Mouse (Mus musculus): ENCODE measurements around the gene Tead1. TPM values are rescaled to one million over a fixed set of nuclear protein-coding genes. Genes with fewer than 3 reads are reported as not detected.

Gene Tead1
- polyA plus RNA-seq, 1 experiment from 2014 or later: 18.9 TPM

DNA sequence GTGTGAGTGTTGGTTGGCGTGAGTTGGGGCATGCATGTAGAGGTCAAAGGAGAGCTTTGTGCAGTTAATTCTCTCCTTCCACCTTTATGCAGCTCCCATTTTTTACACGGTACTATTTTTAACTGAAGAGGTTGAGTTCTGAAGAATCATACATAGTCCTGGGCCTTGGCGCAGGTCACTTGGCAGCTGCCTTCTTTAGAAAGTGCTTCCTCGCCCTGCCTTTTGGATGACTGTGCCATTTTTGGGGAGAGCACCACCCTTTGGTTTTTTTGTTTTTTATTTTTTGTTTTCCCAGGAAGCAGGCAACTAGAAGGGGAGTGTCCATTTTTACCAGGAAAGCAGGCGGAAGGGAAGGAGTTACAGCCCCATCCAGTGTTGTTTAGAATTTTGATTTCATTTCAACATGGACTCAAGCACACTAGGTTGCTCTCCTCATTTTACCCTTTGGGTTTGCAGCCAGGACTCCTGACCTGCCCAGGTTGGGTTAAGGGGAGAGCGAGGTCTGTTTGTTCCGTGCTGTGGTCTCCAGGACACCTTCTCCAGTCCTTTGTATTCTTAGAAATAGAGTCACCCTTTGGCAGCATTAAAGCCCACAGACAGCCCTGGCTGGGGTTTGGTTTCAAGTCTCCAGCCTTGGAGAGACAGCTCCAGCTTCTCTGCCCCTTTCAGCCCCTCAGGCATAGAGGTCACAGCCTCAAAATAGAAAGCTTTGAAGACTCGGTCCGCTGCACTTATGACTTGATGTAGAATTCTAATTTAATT is 193.5 kb downstream of the Tead1 start:
- Histone ChIP-seq H3K9me3 (replicated peaks; ENCODE audit: control insufficient read depth, low read length) (no peaks in the 10 kb centered on the region), H3K4me1 (ENCODE audit: control insufficient read depth, insufficient read depth, low read length) (peaks cover 5% of the 10 kb centered on the region; the same call in 1 of the 2 replicates), H3K36me3 (ENCODE audit: control insufficient read depth, insufficient read depth, low read length) (peaks cover 7% of the 10 kb centered on the region; the same call in 1 of the 2 replicates)

DNA sequence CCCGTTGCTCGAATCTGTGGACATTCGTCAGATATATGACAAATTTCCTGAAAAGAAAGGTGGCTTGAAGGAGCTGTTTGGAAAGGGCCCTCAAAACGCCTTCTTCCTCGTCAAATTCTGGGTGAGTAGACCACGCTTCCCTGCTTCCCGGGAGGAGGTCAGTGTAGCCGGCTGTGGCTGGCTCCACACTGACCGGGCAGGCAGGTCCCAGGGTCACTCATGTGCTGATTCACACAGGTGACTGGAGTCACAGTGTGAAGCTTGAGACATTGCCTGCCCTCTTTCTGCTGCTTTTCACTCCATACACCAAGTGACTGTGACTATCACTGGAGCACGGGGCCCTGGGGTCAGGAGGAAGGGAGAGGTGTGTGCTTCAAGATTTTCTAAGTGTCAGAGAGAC is 197.0 kb downstream of the Tead1 start:
- Histone ChIP-seq H3K4me2 (ENCODE audit: low read depth, low read length) (no peak overlapping the region), H3K27me3 (ENCODE audit: control insufficient read depth, insufficient read depth, low read length) (no peaks in the 10 kb centered on the region), H3K36me3 (ENCODE audit: control insufficient read depth, insufficient read depth, low read length) (peaks cover 7% of the 10 kb centered on the region; the same call in 1 of the 2 replicates), H3K4me3 (replicated peaks; ENCODE audit: low read length) (no peak overlapping the region), H3K9me3 (replicated peaks; ENCODE audit: control insufficient read depth, low read length) (no peaks in the 10 kb centered on the region), H3K9ac (ENCODE audit: low read length) (no peak overlapping the region), H3K4me1 (ENCODE audit: control insufficient read depth, insufficient read depth, low read length) (no peaks in the 10 kb centered on the region), H3K27ac (ENCODE audit: low read length) (no peak overlapping the region)
- no peak for ATAC-seq (ENCODE audit: insufficient read depth, low FRiP score)
- WGBS: 81% methylated on average over 10 of the region's 10 CpGs

More for the DNA sequence above, 193.5 kb downstream of the Tead1 start:
- Histone ChIP-seq H3K4me3 (replicated peaks; ENCODE audit: low read length) (no peak overlapping the region), H3K4me2 (ENCODE audit: low read depth, low read length) (no peak overlapping the region), H3K9ac (ENCODE audit: low read length) (no peak overlapping the region), H3K27me3 (ENCODE audit: control insufficient read depth, insufficient read depth, low read length) (no peaks in the 10 kb centered on the region), H3K27ac (ENCODE audit: low read length) (no peak overlapping the region)
- 81% methylated on average over 9 of the region's 9 CpGs for WGBS
- no peak for ATAC-seq (ENCODE audit: insufficient read depth, low FRiP score)

DNA sequence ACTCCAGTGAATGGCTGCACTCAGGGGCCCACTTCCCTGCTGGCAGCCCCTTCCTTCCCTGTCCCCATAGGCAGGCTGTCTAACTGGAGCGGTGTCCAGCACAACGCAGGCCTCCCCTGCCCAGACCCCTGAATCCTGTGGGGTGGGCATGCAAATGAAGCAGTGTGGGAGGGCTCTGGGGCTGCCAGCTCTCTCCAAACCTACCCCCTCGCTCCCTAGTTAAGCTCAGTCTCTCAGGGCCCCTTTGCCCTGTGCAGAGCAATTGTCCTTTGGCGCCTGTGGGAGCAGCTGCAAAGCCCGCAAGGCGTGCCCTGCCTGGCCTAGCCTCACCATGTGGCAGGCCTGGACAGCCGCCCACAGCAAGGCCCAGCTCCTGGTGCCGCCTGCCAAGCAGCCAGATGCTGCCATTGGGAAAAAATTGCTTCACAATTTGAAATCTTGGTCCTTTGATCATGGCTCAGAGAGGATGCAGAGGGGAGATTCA is 204.7 kb downstream of the Tead1 start:
- Histone ChIP-seq H3K27ac (ENCODE audit: low read length) (peak overlapping the region; percentile 30), H3K4me3 (replicated peaks; ENCODE audit: low read length) (no peak overlapping the region), H3K4me2 (ENCODE audit: low read depth, low read length) (no peak overlapping the region), H3K27me3 (ENCODE audit: control insufficient read depth, insufficient read depth, low read length) (no peaks in the 10 kb centered on the region), H3K36me3 (ENCODE audit: control insufficient read depth, insufficient read depth, low read length) (no peaks in the 10 kb centered on the region), H3K4me1 (ENCODE audit: control insufficient read depth, insufficient read depth, low read length) (peaks cover 10% of the 10 kb centered on the region), H3K9ac (ENCODE audit: low read length) (no peak overlapping the region; the same call in 1 of the 2 replicates), H3K9me3 (replicated peaks; ENCODE audit: control insufficient read depth, low read length) (no peaks in the 10 kb centered on the region)
- ATAC-seq (ENCODE audit: insufficient read depth, low FRiP score): peak; percentile 66
- 40% methylated on average over 8 of the region's 8 CpGs for WGBS

DNA sequence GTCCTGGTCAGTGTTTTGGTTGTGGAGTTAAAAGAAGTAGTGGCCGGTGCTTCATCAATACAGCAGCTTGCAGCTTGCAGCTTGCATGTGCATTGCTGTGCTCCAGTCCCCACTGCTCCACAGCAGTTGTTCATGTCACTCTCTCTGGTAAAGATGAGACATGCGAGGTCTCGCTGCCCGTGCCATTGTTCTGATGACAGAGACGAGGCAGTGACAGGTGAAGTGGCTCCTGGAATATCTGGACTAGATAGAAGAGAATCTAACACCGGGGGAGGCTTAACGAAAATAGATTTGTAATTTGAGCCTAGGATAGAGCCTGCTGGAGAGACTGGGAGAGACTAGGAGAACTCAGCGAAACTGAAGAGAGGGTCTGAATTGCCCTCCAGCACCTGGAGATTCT is 206.4 kb downstream of the Tead1 start:
- Histone ChIP-seq H3K27ac (ENCODE audit: low read length) (no peak overlapping the region), H3K36me3 (ENCODE audit: control insufficient read depth, insufficient read depth, low read length) (no peaks in the 10 kb centered on the region), H3K4me3 (replicated peaks; ENCODE audit: low read length) (no peak overlapping the region), H3K9me3 (replicated peaks; ENCODE audit: control insufficient read depth, low read length) (no peaks in the 10 kb centered on the region), H3K4me1 (ENCODE audit: control insufficient read depth, insufficient read depth, low read length) (peaks cover 10% of the 10 kb centered on the region), H3K9ac (ENCODE audit: low read length) (no peak overlapping the region), H3K27me3 (ENCODE audit: control insufficient read depth, insufficient read depth, low read length) (no peaks in the 10 kb centered on the region), H3K4me2 (ENCODE audit: low read depth, low read length) (no peak overlapping the region)
- WGBS: 75% methylated on average over 8 of the region's 8 CpGs
- ATAC-seq (ENCODE audit: insufficient read depth, low FRiP score): no peak

- Histone ChIP-seq H3K4me1 (ENCODE audit: control insufficient read depth, insufficient read depth, low read length) (no peaks in the 10 kb centered on the region; the same call in 1 of the 2 replicates), H3K9ac (ENCODE audit: low read length) (no peak overlapping the region), H3K9me3 (replicated peaks; ENCODE audit: control insufficient read depth, low read length) (no peaks in the 10 kb centered on the region), H3K4me3 (replicated peaks; ENCODE audit: low read length) (no peak overlapping the region), H3K4me2 (ENCODE audit: low read depth, low read length) (no peak overlapping the region), H3K27me3 (ENCODE audit: control insufficient read depth, insufficient read depth, low read length) (no peaks in the 10 kb centered on the region), H3K27ac (ENCODE audit: low read length) (no peak overlapping the region), H3K36me3 (ENCODE audit: control insufficient read depth, insufficient read depth, low read length) (peaks cover 9% of the 10 kb centered on the region; the same call in 1 of the 2 replicates)
- ATAC-seq (ENCODE audit: insufficient read depth, low FRiP score): no peak
- 85% methylated on average over 6 of the region's 6 CpGs for WGBS
Measured at GRCm38 (mm10) chr7:112891883-112892282, 212.8 kb downstream of the Tead1 start.

DNA sequence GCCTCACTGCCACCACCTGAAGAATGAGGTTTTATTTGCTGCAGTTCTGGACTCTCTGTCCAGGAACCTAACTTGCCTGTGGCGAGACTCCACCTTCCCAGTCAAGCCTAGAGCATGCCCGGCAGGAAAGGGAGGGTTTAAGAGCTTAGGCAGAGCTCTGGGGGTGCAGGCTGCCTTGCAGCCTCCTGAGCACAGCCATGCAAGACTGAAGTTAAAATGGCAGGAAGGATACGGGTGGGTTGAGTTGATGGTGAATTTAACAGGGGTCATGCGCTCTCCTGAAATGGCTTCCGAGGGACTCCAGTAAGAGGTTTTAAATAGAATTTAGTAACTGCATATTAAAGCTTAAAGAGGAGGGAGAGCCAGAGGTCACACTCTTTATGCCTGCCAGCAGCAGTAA is 213.5 kb downstream of the Tead1 start:
- H3K4me2 ChIP-seq (ENCODE audit: low read depth, low read length): no peak overlapping the region
- no peak overlapping the region for H3K4me3 ChIP-seq (replicated peaks; ENCODE audit: low read length)
- H3K36me3 ChIP-seq (ENCODE audit: control insufficient read depth, insufficient read depth, low read length): peaks cover 9% of the 10 kb centered on the region; the same call in 1 of the 2 replicates
- H3K4me1 ChIP-seq (ENCODE audit: control insufficient read depth, insufficient read depth, low read length): no peaks in the 10 kb centered on the region; the same call in 1 of the 2 replicates
- H3K9me3 ChIP-seq (replicated peaks; ENCODE audit: control insufficient read depth, low read length): no peaks in the 10 kb centered on the region
- ATAC-seq (ENCODE audit: insufficient read depth, low FRiP score): no peak
- no peak overlapping the region for H3K9ac ChIP-seq (ENCODE audit: low read length)
- H3K27ac ChIP-seq (ENCODE audit: low read length): no peak overlapping the region
- no peaks in the 10 kb centered on the region for H3K27me3 ChIP-seq (ENCODE audit: control insufficient read depth, insufficient read depth, low read length)
- 82% methylated on average over 5 of the region's 5 CpGs for WGBS

- Histone ChIP-seq H3K27me3 (ENCODE audit: control insufficient read depth, insufficient read depth, low read length) (no peaks in the 10 kb centered on the region), H3K4me2 (ENCODE audit: low read depth, low read length) (no peak overlapping the region), H3K4me3 (replicated peaks; ENCODE audit: low read length) (no peak overlapping the region), H3K36me3 (ENCODE audit: control insufficient read depth, insufficient read depth, low read length) (peaks cover 9% of the 10 kb centered on the region; the same call in 1 of the 2 replicates), H3K9ac (ENCODE audit: low read length) (no peak overlapping the region), H3K4me1 (ENCODE audit: control insufficient read depth, insufficient read depth, low read length) (no peaks in the 10 kb centered on the region; the same call in 1 of the 2 replicates), H3K27ac (ENCODE audit: low read length) (no peak overlapping the region), H3K9me3 (replicated peaks; ENCODE audit: control insufficient read depth, low read length) (no peaks in the 10 kb centered on the region)
- no peak for ATAC-seq (ENCODE audit: insufficient read depth, low FRiP score)
- WGBS: 90% methylated on average over 2 of the region's 2 CpGs
Measured at GRCm38 (mm10) chr7:112896363-112896762, 217.2 kb downstream of the Tead1 start.

DNA sequence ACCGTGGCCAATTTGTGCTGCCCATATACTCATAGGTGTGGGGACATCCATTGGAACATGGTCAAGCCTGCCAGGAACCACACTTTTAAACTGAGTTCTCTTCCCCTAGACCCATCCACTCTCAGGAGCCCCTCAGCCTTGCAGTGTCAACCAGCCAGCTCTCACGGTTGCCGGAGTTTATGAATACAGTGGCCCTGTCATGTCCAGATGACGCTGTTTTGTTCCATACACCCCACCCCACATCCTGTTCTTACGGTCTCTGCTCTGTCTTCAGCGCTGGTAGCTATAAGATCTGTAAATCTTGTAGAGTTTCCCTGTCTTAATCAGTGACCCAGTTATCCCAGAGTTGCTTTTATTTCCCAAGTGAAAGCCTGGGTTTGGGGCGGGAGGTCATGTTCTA is 222.6 kb downstream of the Tead1 start:
- no peaks in the 10 kb centered on the region for H3K27me3 ChIP-seq (ENCODE audit: control insufficient read depth, insufficient read depth, low read length)
- H3K36me3 ChIP-seq (ENCODE audit: control insufficient read depth, insufficient read depth, low read length): 0 out of 2 replicates have a peak, but pooled peaks cover 2% of the 10 kb centered on the region
- H3K9ac ChIP-seq (ENCODE audit: low read length): no peak overlapping the region
- no peak overlapping the region for H3K4me2 ChIP-seq (ENCODE audit: low read depth, low read length)
- no peak for ATAC-seq (ENCODE audit: insufficient read depth, low FRiP score)
- H3K4me3 ChIP-seq (replicated peaks; ENCODE audit: low read length): no peak overlapping the region
- 85% methylated on average over 7 of the region's 7 CpGs for WGBS
- no peaks in the 10 kb centered on the region for H3K9me3 ChIP-seq (replicated peaks; ENCODE audit: control insufficient read depth, low read length)
- no peaks in the 10 kb centered on the region for H3K4me1 ChIP-seq (ENCODE audit: control insufficient read depth, insufficient read depth, low read length)
- no peak overlapping the region for H3K27ac ChIP-seq (ENCODE audit: low read length)

DNA sequence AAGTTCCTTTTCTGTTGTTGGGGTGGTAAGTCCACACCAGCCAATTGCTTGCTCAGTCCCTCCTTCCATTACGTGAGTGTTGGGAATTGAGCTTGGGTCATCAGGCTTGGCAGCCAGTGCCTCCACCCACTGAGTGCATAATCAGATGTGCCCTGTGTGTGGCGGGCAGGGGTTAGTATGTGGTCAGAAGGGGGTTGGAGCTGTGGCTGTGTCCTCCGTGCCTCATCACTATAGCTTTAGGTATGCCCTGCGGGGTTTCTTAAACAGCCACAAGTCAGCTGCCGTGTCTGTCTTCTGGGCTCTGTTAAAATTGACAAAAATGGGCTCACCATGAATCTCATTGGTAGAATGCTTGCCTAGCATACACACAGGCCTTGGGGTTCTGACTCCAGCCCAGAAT is 227.7 kb downstream of the Tead1 start:
- Histone ChIP-seq H3K27me3 (ENCODE audit: control insufficient read depth, insufficient read depth, low read length) (no peaks in the 10 kb centered on the region), H3K36me3 (ENCODE audit: control insufficient read depth, insufficient read depth, low read length) (no peaks in the 10 kb centered on the region), H3K9me3 (replicated peaks; ENCODE audit: control insufficient read depth, low read length) (no peaks in the 10 kb centered on the region), H3K4me1 (ENCODE audit: control insufficient read depth, insufficient read depth, low read length) (no peaks in the 10 kb centered on the region), H3K27ac (ENCODE audit: low read length) (no peak overlapping the region), H3K9ac (ENCODE audit: low read length) (no peak overlapping the region), H3K4me2 (ENCODE audit: low read depth, low read length) (no peak overlapping the region), H3K4me3 (replicated peaks; ENCODE audit: low read length) (no peak overlapping the region)
- no peak for ATAC-seq (ENCODE audit: insufficient read depth, low FRiP score)
- 85% methylated on average over 5 of the region's 5 CpGs for WGBS

All from stomach, embryonic 16.5 days (tissue).